Mouse (Mus musculus) urinary bladder, postnatal 14 days (tissue): ENCODE results near the gene Zfp944.
"Not testable (repeated sequence)": the region's sequence is repeated elsewhere in the genome, so short reads cannot be mapped to it uniquely, and the experiment has no call there.

ENCODE experiments used
- DNase-seq: peaks from one replicate; pipeline ENCODE4 v3.0.0; 2021; ENCODE audit warnings: low spot score

The Zfp944 gene

DNA sequence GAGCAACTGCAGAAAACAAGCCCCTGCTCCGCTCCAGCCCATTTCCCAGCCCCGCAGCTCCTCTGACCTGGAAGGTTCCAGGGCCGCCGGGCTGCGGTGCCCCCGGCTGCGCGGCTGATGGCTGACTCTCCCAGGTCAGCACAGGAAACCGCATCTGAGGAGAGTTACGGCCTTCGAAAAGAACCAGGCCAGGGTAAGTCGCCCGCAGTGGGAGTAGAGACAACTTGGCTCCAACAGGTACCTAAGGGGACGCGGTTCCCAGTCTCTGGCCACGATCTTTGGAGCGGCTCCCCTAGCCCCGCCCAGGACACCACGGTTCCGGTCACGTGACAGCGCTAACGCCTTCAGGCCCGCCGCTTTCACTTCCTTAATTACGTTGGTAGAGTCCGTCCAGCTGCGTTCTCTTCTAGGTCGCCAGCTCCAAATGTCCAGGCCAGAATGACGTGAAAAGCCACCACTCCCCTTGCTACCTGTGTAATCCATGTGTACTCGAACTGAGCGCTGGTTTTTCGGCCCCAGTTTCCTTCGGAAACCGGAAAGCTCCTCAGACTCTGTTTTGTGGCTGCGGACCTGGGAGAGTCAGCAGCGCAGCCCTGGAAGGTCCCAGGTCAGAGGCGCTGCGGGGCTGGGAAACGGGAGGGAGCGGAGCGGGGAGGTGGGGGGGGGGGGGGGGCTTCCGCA is at the start of gene Zfp944, which contains the start of gene Zfp758:
Zfp944 (minus strand) TSS at position 300 of the 681 bp plus-strand sequence.
Zfp758 (plus strand) TSS at position 353 of the 681 bp plus-strand sequence.
- peak; percentile 34 for DNase-seq

DNA sequence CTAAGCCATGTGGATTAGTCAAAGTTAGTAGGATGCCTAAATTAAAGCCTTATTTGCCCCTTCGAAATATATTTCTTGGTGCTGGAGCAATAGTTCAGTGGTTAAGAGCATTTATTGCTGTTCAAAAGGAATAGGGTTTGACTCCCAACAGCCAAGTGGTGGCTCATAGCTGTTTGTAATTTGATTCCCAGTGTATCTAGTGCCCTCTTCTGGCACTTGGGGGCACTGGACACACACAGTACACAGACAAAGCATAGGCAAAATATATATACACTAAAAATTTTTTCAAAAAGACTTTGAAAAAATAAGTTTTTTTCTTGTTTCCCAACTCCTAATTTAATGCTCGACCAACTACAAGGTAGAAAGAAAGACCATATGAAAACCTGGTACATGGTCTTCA is 49.6 kb upstream of the Zfp944 start:
- no peak for DNase-seq

DNA sequence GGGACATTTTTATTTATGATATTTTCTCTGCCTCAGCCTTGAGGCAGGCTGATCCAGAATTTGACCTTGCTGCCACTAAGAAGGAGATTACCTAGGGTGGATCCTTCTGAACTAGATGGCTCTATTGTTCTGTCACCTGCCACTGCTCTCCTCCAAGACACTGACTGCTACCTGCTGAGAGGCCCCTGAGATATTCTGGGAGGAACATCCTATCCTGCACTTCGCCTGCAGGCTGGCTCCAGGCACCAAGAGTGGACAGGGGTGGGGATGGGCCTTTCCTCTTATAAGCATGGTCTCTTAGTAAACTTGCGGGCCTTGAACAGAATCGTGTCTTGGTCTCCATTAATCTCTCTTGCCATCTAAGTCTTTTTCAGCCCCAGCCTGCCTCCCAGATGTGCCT is 2.7 kb upstream of the Zfp944 start:
- DNase-seq = no peak

DNA sequence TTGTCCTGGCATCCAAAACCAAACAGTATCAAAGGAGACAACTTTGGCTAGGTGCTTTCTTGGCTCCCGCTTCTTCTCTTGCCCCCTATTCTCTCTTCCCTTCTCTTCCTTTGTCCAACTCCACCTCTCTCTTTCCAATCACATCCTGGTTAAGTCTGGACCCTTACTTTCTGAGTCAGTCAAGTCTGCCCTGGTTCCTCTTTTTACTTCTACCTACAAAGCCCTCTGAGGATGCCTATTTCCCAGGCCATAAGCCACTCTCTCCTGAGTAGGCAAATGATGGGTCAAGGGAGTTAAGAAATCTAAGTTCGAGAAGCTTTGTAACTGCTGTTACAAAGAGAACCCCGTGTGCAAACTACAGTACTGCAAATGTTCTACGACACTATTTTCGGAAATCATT is 628 bp downstream of the Zfp944 start:
- no peak for DNase-seq

DNA sequence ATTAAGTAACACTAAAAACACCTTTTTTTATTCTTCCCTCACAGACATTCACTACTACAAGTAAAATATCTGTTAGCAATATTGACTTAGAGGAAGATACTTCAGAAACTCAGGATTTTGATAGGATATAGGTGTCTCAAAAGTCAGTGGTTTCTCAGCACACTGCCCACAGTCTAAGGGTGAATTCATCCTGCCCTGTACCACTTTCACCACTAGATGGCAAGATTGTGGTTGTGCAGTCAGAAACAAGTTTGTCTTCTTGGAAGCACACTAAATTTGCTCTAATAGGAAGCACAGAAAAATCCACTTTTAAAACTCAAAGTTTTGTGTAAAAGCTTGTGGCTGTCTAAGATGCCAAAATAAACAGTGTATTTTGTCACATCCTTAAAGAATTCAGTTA is 8.4 kb downstream of the Zfp944 start:
- DNase-seq = peak; percentile 35

DNA sequence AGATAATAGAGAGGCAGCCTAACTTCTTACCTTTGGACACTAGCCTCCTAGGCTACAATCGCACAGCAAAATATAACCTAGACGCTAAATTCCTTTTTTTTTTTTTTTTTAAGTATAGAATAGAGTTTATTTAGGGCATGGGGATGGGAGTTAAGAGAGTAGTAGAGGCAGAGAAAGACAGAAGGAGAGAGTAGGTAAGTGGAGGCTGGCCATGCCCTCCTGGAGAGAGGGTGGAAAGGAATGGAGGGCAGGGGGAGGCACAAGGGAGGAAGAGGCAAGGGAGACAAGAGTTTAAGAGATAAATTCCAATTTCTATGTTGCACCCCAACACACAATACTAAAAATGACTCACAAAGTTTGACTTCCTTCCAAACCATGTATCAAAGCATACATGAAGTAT is 46.0 kb downstream of the Zfp944 start:
- DNase-seq = not testable (repeated sequence)

DNA sequence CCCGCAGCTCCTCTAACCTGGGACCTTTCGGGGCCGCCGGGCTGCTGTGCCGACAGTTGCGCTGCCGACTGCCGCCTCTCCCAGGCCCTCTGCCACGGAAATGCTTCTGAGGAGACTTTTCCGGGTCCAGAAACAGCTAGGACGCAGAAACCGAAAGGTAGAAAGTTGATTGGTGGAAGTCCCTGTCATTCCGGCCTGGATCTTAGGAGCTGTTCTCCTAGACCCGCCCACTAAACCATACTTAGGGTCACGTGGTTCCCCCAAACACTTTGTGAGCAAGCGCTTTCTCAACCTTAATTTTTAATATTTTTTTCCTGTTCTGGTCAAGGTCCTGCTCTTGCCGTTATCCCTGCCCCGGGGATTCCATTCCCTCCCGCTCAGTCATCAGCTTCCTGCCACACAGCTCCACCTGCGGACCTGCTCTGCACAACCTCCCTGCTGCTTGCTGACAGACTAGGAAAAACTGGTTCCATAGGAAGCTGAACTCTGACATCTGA is 46.4 kb downstream of the Zfp944 start, which contains the start of gene CT030661.1:
CT030661.1 (minus strand) TSS at position 108 of the 497 bp plus-strand sequence.
- DNase-seq = peak; percentile 94

DNA sequence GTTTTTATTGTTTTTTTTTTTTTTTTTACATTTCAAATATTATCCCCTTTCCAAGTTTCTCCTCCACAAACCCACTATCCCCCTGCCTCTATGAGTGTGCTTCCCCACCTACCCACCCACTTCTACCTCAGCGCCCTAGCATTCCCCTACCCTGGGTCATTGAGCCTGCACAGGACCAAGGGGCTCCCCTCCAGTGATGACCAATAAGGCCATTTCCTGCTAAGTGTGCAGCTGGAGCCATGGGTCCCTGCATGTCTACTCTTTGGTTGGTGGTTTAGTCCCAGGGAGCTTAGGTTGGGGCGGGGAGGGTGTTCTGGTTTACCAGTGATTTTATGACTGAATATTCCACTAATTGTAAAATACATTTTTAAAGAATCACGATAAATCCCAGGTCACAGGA is 47.0 kb downstream of the Zfp944 start:
- DNase-seq = not testable (repeated sequence)
